ENCODE assay signal across 21 mouse cellular contexts in genomic region chr14:25150968-25151367, GRCm38 (mm10).
DNase-seq lines count a peak whose midpoint lies in the region; ATAC-seq and TF ChIP-seq lines count a peak whose summit lies in the region.
"Had no signal": no experiment of that assay in that cellular context is flagged by ENCODE, and none has a peak within 500 bp of the region (broad histone marks: within the 10 kb centered on the region; RNA-seq: fewer than 3 reads in every experiment).

No protein-coding gene starts in this region.

- TF ChIP-seq POLR2A in heart, adult 2 months (IDR thresholded peaks at IDR 0.05; ENCODE audit: insufficient read depth, low read depth, low read length) = no peak

- no peak overlapping the region for H3K27ac ChIP-seq in heart, postnatal 0 days (ENCODE audit: low read depth)
- no peak overlapping the region for H3K27ac ChIP-seq in heart, adult 2 months
- no peak overlapping the region for H3K27ac ChIP-seq in lung, embryonic 14.5 days (ENCODE audit: low read depth)
- 0 out of 2 replicates have a peak overlapping the region, but pooled peaks have one; percentile 2 for H3K27ac ChIP-seq in embryonic facial prominence, embryonic 10.5 days (replicated peaks)
- no peak overlapping the region for H3K27ac ChIP-seq in stomach, postnatal 0 days (replicated peaks)
- H3K27ac ChIP-seq: embryonic facial prominence, embryonic 13.5 days; forebrain, embryonic 12.5 days; heart, embryonic 15.5 days; hindbrain, embryonic 12.5 days had no signal

- no peaks in the 10 kb centered on the region for H3K79me2 ChIP-seq in heart, adult 2 months (replicated peaks; ENCODE audit: control insufficient read depth, insufficient read depth, low read length)

- no peak for DNase-seq in heart, postnatal 0 days (ENCODE audit: low spot score)
- no peak for DNase-seq in heart, adult 2 months
- no peak for DNase-seq in lung, embryonic 14.5 days
- DNase-seq in lung, adult 18-20 months = no peak
- no peak for DNase-seq in embryonic facial prominence, embryonic 10.5 days (ENCODE audit: low spot score)
- DNase-seq in stomach, postnatal 0 days (ENCODE audit: low spot score) = no peak
- DNase-seq in gastrocnemius, adult 8-10 months (ENCODE audit: low spot score in 2 of 2) = no peak
- DNase-seq in yolk sac, embryonic 10.5 days (ENCODE audit: low spot score) = no peak
- DNase-seq: adrenal gland, adult 2 months; adrenal gland, postnatal 36 days; gastrocnemius, postnatal 25 days; heart, adult 11 months; heart, postnatal 36 days had no signal

- 83% methylated on average over 1 of the region's 1 CpGs for WGBS in heart, postnatal 0 days
- 83% methylated on average over 1 of the region's 1 CpGs for WGBS in heart, adult 2 months
- 81% methylated on average over 1 of the region's 1 CpGs for WGBS in lung, embryonic 14.5 days
- 83% methylated on average over 1 of the region's 1 CpGs for WGBS in embryonic facial prominence, embryonic 10.5 days
- WGBS in stomach, postnatal 0 days = 83% methylated on average over 1 of the region's 1 CpGs

- TF ChIP-seq CTCF in heart, postnatal 0 days (IDR thresholded peaks at IDR 0.05; ENCODE audit: low read depth) = peak; percentile 11; the same call in 1 of the 2 replicates
- TF ChIP-seq CTCF in heart, adult 2 months (IDR thresholded peaks at IDR 0.05) = no peak
- TF ChIP-seq CTCF in lung, embryonic 14.5 days (IDR thresholded peaks at IDR 0.05; ENCODE audit: low read depth) = 0 out of 2 replicates have a peak, but pooled peaks have one; percentile 10
- TF ChIP-seq CTCF in stomach, postnatal 0 days (IDR thresholded peaks at IDR 0.05; ENCODE audit: low read depth) = peak; percentile 43

- ATAC-seq in heart, postnatal 0 days (ENCODE audit: insufficient read depth, low read depth) = no peak
- ATAC-seq in lung, embryonic 14.5 days (ENCODE audit: insufficient read depth) = no peak
- no peak for ATAC-seq in stomach, postnatal 0 days (ENCODE audit: low FRiP score, low TSS enrichment)
- ATAC-seq: forebrain, embryonic 16.5 days; hindbrain, embryonic 16.5 days; inflammation-experienced regulatory T-cells, adult 6 months had no signal

- no peak overlapping the region for H3K4me2 ChIP-seq in heart, postnatal 0 days (ENCODE audit: low read depth, low read length)
- no peak overlapping the region for H3K4me2 ChIP-seq in lung, embryonic 14.5 days
- no peak overlapping the region for H3K4me2 ChIP-seq in stomach, postnatal 0 days (replicated peaks; ENCODE audit: low read depth)
- H3K4me2 ChIP-seq: embryonic facial prominence, embryonic 13.5 days; forebrain, embryonic 12.5 days; heart, embryonic 11.5 days; heart, embryonic 15.5 days; hindbrain, embryonic 12.5 days had no signal

- TF ChIP-seq EP300 in heart, postnatal 0 days (IDR thresholded peaks at IDR 0.05; ENCODE audit: low read depth) = no peak
- no peak for TF ChIP-seq EP300 in heart, adult 2 months (IDR thresholded peaks at IDR 0.05; ENCODE audit: insufficient read depth, low read depth, low read length)
- TF ChIP-seq EP300 in stomach, postnatal 0 days (optimal IDR thresholded peaks at IDR 0.05) = no peak

- peaks cover 17% of the 10 kb centered on the region for H3K4me1 ChIP-seq in heart, postnatal 0 days (ENCODE audit: control insufficient read depth, insufficient read depth)
- H3K4me1 ChIP-seq in heart, adult 2 months (ENCODE audit: control insufficient read depth, insufficient read depth, low read length) = no peaks in the 10 kb centered on the region; the same call in 1 of the 2 replicates
- H3K4me1 ChIP-seq in lung, embryonic 14.5 days (ENCODE audit: insufficient read depth) = peaks cover 10% of the 10 kb centered on the region; the same call in 1 of the 2 replicates
- peaks cover 14% of the 10 kb centered on the region for H3K4me1 ChIP-seq in embryonic facial prominence, embryonic 10.5 days
- H3K4me1 ChIP-seq in stomach, postnatal 0 days (replicated peaks; ENCODE audit: control insufficient read depth, insufficient read depth) = no peaks in the 10 kb centered on the region

- no peaks in the 10 kb centered on the region for H3K27me3 ChIP-seq in heart, postnatal 0 days (ENCODE audit: control insufficient read depth, insufficient read depth, low read length)
- no peaks in the 10 kb centered on the region for H3K27me3 ChIP-seq in heart, adult 2 months (ENCODE audit: control insufficient read depth, insufficient read depth, low read length)
- H3K27me3 ChIP-seq in lung, embryonic 14.5 days (ENCODE audit: insufficient read depth, low read length) = no peaks in the 10 kb centered on the region
- peaks cover 12% of the 10 kb centered on the region for H3K27me3 ChIP-seq in embryonic facial prominence, embryonic 10.5 days (replicated peaks; ENCODE audit: low read depth, poor library complexity, severe bottlenecking)
- H3K27me3 ChIP-seq in stomach, postnatal 0 days (ENCODE audit: control insufficient read depth, insufficient read depth, low read length) = no peaks in the 10 kb centered on the region
- H3K27me3 ChIP-seq: embryonic facial prominence, embryonic 13.5 days; heart, embryonic 15.5 days; hindbrain, embryonic 12.5 days had no signal

- no peaks in the 10 kb centered on the region for H3K36me3 ChIP-seq in heart, postnatal 0 days (replicated peaks; ENCODE audit: control insufficient read depth, insufficient read depth, low read length)
- no peaks in the 10 kb centered on the region for H3K36me3 ChIP-seq in heart, adult 2 months (ENCODE audit: control insufficient read depth, insufficient read depth, low read length)
- H3K36me3 ChIP-seq in lung, embryonic 14.5 days (ENCODE audit: insufficient read depth) = no peaks in the 10 kb centered on the region
- no peaks in the 10 kb centered on the region for H3K36me3 ChIP-seq in embryonic facial prominence, embryonic 10.5 days (replicated peaks)
- no peaks in the 10 kb centered on the region for H3K36me3 ChIP-seq in stomach, postnatal 0 days (ENCODE audit: control insufficient read depth, insufficient read depth, low read length)
- H3K36me3 ChIP-seq: embryonic facial prominence, embryonic 13.5 days; forebrain, embryonic 12.5 days; heart, embryonic 15.5 days; hindbrain, embryonic 12.5 days had no signal

- no peak overlapping the region for H3K9ac ChIP-seq in heart, postnatal 0 days (replicated peaks; ENCODE audit: low read depth, low read length)
- H3K9ac ChIP-seq in heart, adult 2 months (ENCODE audit: low read depth, low read length) = no peak overlapping the region
- no peak overlapping the region for H3K9ac ChIP-seq in lung, embryonic 14.5 days
- no peak overlapping the region for H3K9ac ChIP-seq in stomach, postnatal 0 days (ENCODE audit: low read length)
- H3K9ac ChIP-seq: embryonic facial prominence, embryonic 13.5 days; forebrain, embryonic 12.5 days; heart, embryonic 15.5 days; hindbrain, embryonic 12.5 days had no signal

- H3K9me3 ChIP-seq in heart, postnatal 0 days (replicated peaks; ENCODE audit: control insufficient read depth, low read length) = no peaks in the 10 kb centered on the region
- no peaks in the 10 kb centered on the region for H3K9me3 ChIP-seq in lung, embryonic 14.5 days (ENCODE audit: low read depth, low read length)
- H3K9me3 ChIP-seq in embryonic facial prominence, embryonic 10.5 days = no peaks in the 10 kb centered on the region
- H3K9me3 ChIP-seq in stomach, postnatal 0 days (ENCODE audit: control insufficient read depth, low read length) = no peaks in the 10 kb centered on the region
- H3K9me3 ChIP-seq: embryonic facial prominence, embryonic 13.5 days; forebrain, embryonic 12.5 days; heart, embryonic 15.5 days; hindbrain, embryonic 12.5 days had no signal

- intact Hi-C loops in heart, adult 2 months (cut with DNase I) = no loop called here

- H3K4me3 ChIP-seq in heart, postnatal 0 days (ENCODE audit: low read depth, low read length) = no peak overlapping the region
- H3K4me3 ChIP-seq in heart, adult 2 months = no peak overlapping the region
- no peak overlapping the region for H3K4me3 ChIP-seq in lung, embryonic 14.5 days (ENCODE audit: low read depth, low read length)
- H3K4me3 ChIP-seq in embryonic facial prominence, embryonic 10.5 days = no peak overlapping the region
- no peak overlapping the region for H3K4me3 ChIP-seq in stomach, postnatal 0 days (ENCODE audit: low read depth, low read length)
- H3K4me3 ChIP-seq: embryonic facial prominence, embryonic 13.5 days; forebrain, embryonic 12.5 days; heart, embryonic 15.5 days; hindbrain, embryonic 12.5 days had no signal
